Mouse (Mus musculus) right cerebral cortex, postnatal 10 days (tissue): ENCODE results near the gene Foxp1.

Source experiments
- DNase-seq, 2 experiments: peaks; one replicate each; pipeline ENCODE4 v3.0.0; 2021; ENCODE audit warnings: low spot score in 2 of 2

The Foxp1 gene

GRCm38 (mm10) chr6:99392484-99392883, 130.0 kb downstream of the Foxp1 start:
- DNase-seq: no peak

DNA sequence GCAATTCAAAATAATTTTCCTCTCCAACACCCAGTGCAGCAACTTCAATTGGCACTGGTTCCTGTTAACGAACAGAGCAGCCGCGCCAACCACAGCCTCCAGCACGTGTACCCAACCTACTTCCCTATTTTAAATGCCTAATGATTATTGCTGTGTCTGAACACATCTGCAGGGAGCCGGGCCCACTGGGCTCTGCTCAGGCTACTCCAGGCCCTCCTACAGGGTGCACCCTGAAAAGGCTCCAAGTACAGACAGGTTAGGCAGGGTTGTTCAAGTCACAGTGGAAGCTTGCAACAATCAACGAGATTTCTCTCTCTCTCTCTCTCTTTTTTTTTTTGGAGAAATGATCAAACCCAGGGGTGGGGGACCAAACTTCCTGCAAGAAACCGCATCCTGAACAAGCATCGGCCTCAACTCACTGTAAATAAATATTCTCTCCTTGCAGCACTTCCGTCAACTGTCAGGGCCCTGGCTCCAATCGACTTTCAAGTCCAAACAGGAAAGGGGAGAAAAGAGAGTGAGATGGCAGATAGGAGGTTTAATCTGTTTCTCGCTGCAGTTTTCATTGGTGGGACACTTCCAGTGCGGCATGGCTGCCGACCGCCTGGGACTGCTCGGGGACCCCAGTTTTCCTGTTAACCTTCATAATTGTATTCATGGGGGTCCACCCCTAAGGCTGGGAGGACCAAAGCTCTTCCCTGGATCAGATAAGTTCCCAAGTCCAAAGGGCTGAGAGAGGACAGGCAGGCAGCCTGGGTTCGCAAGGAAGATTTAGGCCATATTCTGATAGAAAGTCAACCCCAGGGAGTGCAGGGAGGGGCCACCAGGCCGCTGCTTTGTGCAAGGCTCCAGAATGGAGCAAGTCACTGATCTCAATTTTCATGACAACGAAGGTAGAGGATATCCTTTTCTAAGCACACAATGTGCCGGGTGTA, 133.5 kb downstream of the Foxp1 start:
- peak in 1 of 2 experiments; percentile 41 for DNase-seq

DNA sequence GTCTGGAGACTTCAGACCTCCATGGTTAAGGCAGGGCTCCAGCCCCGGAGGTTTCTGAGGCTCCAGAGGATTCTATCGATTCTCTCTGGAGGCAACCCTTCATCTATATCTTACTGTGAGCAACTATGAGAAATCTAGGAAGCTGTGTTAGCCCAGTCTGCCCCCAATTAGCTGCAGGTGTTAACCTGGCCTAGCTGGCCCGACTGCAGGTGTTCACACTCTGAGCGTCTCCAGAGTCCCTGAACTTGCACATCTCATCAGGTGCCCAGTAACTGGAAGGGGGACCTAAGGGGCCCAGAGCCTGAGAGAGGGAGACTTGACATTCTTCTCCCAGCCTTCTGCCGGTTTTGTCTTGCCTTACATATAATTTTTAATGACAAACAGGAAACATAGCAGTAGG, 134.5 kb downstream of the Foxp1 start:
- no peak for DNase-seq

DNA sequence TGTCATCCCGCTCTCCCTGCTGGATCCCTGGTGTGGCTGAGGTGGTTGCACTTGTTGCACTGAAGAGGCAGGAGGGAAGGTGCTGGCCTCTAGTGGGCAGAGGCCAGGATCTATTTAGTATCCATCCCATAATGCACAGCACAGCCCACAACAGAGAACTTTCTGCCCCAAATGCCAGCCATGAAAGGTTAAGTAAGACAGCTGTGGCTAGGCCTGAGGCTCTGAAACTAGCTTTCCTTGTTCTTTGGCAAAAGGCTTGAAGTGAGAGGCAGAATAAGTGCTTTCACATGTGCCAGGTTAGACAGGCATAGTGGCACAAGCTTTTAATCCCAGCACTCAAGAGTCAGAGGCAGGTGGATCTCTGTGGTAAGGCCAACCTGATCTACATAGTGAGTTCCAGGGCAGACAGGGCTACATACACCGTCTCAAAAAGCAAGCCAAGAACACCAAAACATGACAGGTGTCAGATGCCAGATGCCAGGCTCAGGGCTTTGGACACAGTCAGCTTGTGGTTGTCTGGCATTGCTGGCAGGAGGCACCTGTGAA, 137.4 kb downstream of the Foxp1 start:
- DNase-seq: no peak

- no peak for DNase-seq
Observed at GRCm38 (mm10) chr6:99383846-99384472, 138.6 kb downstream of the Foxp1 start.

DNA sequence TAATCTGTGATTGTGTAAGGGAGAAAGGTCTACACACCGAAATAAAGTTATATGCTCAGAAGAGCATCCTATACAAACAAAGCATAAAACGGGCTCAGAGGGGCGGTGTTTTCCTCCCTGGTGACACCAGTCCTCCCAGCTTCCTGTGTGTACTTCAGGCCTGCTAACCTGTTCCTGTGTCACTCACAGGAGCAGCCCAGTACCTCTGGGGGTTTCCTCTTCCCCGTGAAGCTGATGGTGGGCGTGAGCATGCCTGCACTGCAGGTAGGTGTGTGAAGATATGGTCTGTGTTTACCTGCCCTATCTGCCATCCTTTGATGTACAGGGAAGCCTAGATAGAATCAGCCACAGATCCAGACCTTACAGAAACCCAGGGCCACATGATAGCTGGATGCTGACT, 142.4 kb downstream of the Foxp1 start:
- DNase-seq: no peak

GRCm38 (mm10) chr6:99378997-99379710, 143.4 kb downstream of the Foxp1 start:
- DNase-seq: no peak

DNA sequence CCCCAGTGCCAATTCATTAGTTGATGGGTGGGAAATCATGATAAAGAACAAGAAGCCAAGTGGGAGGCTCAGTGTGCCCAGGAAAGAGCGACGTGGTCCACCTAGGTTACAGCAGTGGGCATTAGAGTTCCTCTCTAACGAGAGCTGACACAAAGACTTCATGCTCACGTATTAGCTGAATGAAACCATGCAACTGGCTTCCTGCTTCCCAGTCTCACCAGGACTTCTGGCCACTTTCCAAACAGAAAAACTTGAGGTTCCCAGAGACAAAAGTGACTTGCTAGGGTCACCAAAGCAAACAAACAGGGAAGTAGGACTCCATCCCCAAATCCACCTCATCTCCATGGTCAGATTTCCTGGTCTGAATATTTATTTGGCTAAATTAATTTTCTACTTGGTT, 144.8 kb downstream of the Foxp1 start:
- DNase-seq: no peak

DNA sequence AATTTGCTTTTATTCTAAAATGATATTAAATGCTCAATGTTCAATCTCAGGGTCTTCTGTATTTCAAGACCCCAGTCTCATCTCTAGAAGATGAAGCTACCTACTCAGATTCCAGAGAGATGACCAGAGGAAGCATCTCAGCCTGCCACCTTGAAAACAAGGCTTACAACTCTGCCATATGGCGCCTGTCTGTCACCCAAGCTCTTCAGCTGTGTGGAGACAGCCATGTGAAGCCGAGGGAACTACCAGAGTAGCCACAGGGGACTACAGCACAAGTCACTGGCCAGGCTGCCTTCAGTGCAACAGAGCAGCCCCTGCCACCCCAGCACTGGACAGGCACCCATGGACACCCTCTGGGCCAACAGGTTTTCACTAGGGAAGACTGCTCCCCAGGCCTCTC, 145.4 kb downstream of the Foxp1 start:
- DNase-seq: no peak

- no peak for DNase-seq
Observed at GRCm38 (mm10) chr6:99376721-99377120, 145.8 kb downstream of the Foxp1 start.

- peak; percentile 55 to 66 for DNase-seq
Observed at GRCm38 (mm10) chr6:99375865-99376264, 146.7 kb downstream of the Foxp1 start.

GRCm38 (mm10) chr6:99375376-99375775, 147.1 kb downstream of the Foxp1 start:
- DNase-seq: no peak

DNA sequence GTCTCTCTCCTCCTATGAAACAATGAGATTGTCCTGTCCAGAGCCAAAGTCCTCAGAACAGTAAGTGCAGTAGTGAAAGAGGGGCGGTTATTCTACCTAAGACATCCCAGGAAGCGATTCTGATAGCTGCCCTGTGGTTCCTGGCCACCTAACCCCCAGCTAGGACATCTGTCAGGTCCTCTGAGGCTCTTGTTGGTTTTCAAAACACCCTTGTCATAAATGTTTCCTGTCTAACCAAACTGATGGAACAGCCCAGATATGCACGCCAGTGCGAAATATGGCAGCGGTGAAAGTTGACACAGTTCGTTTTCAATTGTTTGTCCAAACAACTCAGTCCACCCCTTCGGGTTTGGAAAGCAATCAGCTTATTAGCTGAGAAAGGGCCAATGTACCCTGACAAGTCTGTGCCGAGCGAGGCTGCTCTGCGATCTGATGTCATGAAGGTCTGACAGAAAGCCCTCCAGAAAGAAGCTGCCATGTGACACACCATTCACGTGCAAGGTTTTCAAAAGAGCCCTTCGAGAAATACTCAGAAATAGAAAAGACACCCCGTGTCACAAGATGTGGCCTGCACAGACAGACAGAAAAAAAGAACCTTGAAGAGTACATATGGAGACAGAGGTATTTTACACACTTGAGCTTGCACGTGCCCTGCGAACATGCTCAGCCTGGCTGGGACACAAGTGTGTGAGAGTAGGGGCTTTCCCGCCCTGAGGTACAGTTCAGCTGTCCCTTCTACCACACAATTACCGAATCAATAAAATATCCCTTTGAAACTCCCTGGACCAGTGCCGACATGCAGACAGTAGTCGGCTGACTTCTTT, 147.9 kb downstream of the Foxp1 start:
- no peak for DNase-seq

- DNase-seq: no peak
Observed at GRCm38 (mm10) chr6:99372427-99372826, 150.1 kb downstream of the Foxp1 start.

DNA sequence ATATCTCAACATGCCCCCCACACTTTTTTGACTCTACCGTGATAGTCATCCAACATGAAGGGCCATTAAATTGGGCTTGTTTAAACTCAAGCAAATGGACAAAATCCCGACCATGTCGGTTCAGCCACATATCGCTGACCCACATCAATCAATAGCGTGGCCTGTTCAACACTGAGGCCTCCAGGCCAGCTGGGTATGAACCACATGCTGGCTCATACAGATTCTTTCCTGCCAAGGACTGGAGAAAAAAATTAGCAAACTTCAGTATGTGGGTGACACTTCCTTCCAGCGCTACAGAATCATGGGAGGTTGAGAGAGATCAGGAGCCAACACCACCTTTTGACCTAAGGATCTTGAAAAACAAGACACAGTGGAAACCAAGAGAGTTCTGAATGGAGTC, 150.5 kb downstream of the Foxp1 start:
- DNase-seq: no peak

DNA sequence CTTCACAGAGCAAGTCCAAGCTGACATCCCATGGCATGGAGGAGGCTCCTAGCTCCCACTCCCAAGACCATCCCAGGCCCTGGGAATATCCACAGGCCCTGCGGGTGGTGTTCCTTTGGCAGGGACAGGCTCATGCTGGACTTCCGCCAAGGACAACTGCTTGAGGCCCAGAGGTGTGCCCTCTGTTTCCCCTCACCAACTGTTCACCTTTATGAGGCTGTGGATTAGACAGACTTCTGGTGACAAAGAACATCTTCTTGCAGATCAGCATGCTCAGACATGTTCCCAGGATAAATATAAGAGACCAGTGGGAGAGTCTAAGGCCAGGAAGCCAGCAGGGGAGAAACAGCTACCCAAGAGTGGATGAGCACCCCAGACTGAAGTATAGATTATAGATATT, 152.6 kb downstream of the Foxp1 start:
- no peak for DNase-seq

- no peak for DNase-seq
Observed at GRCm38 (mm10) chr6:99369156-99369555, 153.4 kb downstream of the Foxp1 start.

GRCm38 (mm10) chr6:99368118-99368753, 154.3 kb downstream of the Foxp1 start:
- DNase-seq: no peak

- DNase-seq: no peak
Observed at GRCm38 (mm10) chr6:99364545-99364944, 158.0 kb downstream of the Foxp1 start.

GRCm38 (mm10) chr6:99360581-99360980, 161.9 kb downstream of the Foxp1 start:
- no peak for DNase-seq
